Mouse (Mus musculus) cortical plate, adult 2 months (tissue): ENCODE measurements at regions not wholly inside any gene's neighbourhood (a gene's known extent, or its start where the extent isn't known, plus 50 kb on each side); places are given as distances from the start of the nearest gene placed in this dataset.

Source experiments
- H3K27ac ChIP-seq: fragments of 200-500 bp; 2 replicates; pipeline ENCODE4 v1.5.1; 2012; ENCODE audit warnings: low read length, control low read depth, inconsistent platforms; ENCODE audit not compliant: insufficient read depth
- H3K4me1 ChIP-seq: fragments of 200-500 bp; 2 replicates; pipeline ENCODE4 v1.6.1; 2011; ENCODE audit warnings: low read length; ENCODE audit not compliant: control insufficient read depth, insufficient read depth
- H3K4me3 ChIP-seq: fragments of 200-500 bp; 2 replicates; pipeline ENCODE4 v1.5.1; 2011; ENCODE audit warnings: mild to moderate bottlenecking, low read length, control low read depth; ENCODE audit not compliant: insufficient read depth
- CTCF ChIP-seq: fragments of 200-500 bp; IDR thresholded peaks from 2 replicates; pipeline ENCODE4 v1.5.1; 2011; ENCODE audit warnings: mild to moderate bottlenecking, control low read depth, low read length; ENCODE audit not compliant: insufficient read depth; ENCODE audit errors: extremely low read depth
- POLR2A ChIP-seq: fragments of 200-500 bp; IDR thresholded peaks from 2 replicates; pipeline ENCODE4 v1.6.1; 2011; ENCODE audit warnings: mild to moderate bottlenecking, low read length, control low read depth; ENCODE audit not compliant: insufficient read depth; ENCODE audit errors: extremely low read depth

DNA sequence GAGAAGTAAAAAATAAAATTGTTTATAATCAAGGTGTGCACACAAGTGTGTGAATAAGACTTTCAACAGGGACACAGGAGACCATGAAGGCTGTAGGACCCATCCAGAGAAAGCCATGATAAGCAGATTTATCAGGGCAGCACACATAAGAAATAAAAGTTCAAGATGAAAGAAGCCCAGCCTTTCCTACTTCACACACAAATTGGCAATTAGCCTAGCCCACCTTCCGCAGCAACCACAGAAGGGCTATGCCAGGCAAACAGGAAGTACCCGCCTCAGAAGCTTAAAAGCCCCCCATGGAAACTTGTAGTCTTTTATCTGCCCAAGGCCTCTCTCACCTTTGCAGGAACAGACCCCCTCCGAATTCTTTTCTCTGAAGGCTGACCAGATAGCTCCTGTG, 77.5 kb upstream of the Eomes start:
- H3K27ac ChIP-seq = no peak overlapping the region

DNA sequence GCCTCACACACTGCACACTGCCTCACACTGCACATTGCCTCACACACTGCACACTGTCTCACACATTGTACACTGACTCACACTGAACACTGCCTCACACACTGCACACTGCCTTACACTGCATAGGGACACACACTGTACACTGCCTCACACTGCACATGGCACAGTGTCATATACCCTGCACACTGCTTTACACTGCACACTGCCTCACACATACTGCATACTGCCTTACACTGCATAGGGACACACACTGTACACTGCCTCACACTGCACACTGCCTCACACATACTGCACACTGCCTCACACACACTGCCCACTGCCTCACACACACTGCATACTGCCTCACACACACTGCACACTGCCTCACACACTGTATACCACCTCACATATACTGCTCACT, 76.8 kb upstream of the Eomes start:
- Histone ChIP-seq H3K4me3 (no peak overlapping the region), H3K27ac (no peak overlapping the region), H3K4me1 (no peaks in the 10 kb centered on the region)
- no peak for TF ChIP-seq CTCF

More for the DNA sequence above, 77.5 kb upstream of the Eomes start:
- TF ChIP-seq POLR2A (no peak), CTCF (no peak)
- no peaks in the 10 kb centered on the region for H3K4me1 ChIP-seq
- H3K4me3 ChIP-seq = no peak overlapping the region

DNA sequence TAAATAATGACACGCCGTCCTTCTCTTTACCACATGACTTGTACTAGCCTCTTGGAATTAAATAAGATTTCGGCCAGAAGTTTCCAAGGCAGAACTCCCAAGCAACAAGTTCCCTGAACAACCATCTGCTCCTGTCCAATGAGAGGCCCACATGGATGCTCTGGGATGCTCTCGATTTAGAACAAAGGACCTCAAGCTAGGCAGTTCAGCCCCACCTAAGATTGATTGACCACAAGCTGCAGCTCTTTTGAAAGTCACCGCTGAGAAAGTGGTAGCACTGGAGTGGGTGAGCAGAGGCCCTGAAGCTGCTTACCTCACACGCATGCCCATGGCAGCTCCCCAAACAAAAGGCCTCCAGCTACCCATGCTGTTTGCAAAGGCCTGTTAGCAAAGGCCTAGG, 73.1 kb upstream of the Eomes start:
- Histone ChIP-seq H3K27ac (no peak overlapping the region), H3K4me1 (no peaks in the 10 kb centered on the region), H3K4me3 (no peak overlapping the region)
- TF ChIP-seq CTCF (no peak), POLR2A (no peak)

DNA sequence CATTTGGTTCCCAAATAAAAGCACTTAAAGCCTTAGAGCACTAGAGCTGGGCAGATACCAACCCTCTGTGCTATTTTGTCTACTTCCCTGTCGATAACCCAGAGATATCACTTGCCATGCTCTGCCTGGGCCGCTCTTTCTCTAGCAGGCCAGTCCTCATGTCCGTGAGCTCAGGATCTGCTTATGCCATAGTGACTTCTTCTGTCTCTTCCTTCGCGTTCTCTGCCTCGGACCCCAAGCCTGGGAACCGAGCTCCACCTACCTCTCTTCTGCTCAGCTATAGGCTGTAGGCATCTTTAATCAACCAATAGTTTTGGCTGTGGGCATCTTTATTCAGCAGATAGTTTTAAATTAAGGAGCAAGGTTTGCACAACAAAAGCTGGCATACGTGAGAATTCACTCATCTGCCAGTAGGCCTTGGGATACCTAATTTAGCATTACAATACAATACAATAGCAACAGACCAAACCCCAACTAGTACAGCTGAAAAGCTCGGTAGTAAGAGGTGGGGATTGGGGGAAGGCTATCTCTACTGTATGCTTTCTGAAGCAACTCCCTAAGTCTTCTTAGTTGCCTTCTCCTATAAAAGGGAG, 72.0 kb upstream of the Eomes start:
- Histone ChIP-seq H3K27ac (no peak overlapping the region), H3K4me1 (no peaks in the 10 kb centered on the region), H3K4me3 (no peak overlapping the region)
- TF ChIP-seq CTCF = no peak
- TF ChIP-seq POLR2A = no peak

DNA sequence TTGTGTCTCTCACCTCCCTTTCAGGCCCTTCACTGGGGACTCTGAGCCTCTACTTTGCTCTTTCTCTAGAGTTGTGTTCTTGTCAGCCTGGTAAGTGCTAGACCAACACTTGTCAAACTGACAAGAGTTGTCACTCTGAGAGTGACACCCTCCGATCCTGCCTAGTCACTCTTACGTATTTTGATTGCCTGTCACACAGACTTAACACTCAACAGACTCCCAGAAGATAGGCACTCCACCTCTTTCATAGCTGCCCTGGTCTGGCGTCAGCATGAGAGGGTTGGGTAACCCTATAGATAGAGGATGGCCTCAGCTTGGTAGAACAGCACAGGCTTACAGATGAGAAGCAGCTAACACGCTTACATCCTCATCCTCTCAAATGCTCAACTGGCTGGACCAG, 62.0 kb upstream of the Eomes start:
- Histone ChIP-seq H3K4me1 (no peaks in the 10 kb centered on the region), H3K4me3 (no peak overlapping the region), H3K27ac (no peak overlapping the region)
- TF ChIP-seq CTCF = no peak
- no peak for TF ChIP-seq POLR2A

DNA sequence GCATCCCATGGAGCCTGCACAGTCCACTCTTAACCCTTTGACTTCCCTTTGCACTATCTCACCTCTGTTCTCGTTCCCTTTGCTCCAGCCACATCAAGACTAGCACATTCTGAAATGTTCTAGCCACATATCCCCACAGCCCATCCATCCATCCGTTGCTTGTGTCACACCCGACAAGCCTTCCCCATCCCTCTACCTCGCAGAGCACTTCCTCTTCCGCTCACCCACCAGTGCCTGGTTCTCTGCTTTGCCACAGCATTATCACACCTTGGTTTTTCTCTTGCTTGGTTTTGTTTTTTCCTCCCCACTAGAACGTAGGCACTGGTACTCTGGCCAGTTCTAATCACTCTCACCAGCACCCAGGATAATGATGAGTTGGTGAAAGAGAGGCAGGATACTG, 61.5 kb upstream of the Eomes start:
- TF ChIP-seq CTCF (no peak), POLR2A (no peak)
- Histone ChIP-seq H3K4me1 (no peaks in the 10 kb centered on the region), H3K27ac (no peak overlapping the region), H3K4me3 (no peak overlapping the region)

DNA sequence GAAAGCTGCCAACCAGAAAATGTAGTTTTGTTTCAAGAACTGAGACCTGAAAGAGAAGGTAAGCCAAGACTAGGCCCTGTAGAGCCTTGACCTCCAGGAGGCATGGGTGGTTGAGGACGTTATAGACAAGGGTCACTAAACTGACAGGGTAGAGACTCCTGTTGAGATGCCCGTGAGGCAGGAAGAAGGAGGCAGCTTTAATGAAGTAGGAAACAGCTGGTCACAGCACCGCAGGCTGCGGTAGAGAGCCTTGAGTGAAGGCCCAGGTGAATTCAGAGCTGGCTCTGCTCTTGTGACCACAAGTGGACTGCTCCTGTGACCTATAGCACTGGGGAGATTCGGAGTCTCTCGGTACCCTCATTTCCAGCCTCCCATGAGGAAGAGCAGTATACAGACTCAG, 53.7 kb upstream of the Eomes start:
- Histone ChIP-seq H3K4me3 (no peak overlapping the region), H3K4me1 (no peaks in the 10 kb centered on the region), H3K27ac (no peak overlapping the region)
- TF ChIP-seq CTCF = no peak
